Mouse (Mus musculus) ES-Bruce4 (cell line): ENCODE measurements at regions not wholly inside any gene's neighbourhood (a gene's known extent, or its start where the extent isn't known, plus 50 kb on each side); places are given as distances from the start of the nearest gene placed in this dataset.

ENCODE experiments used
- CTCF ChIP-seq: IDR thresholded peaks from one replicate; pipeline ENCODE4 v1.8.1; 2011; ENCODE audit warnings: low read depth, low read length
- EP300 ChIP-seq: IDR thresholded peaks from 2 replicates; pipeline ENCODE4 v1.6.1; 2011; ENCODE audit warnings: low read depth, low read length; ENCODE audit not compliant: insufficient read depth
- POLR2A ChIP-seq: IDR thresholded peaks from one replicate; pipeline ENCODE4 v1.8.1; 2011; ENCODE audit warnings: low read length; ENCODE audit not compliant: insufficient read depth

GRCm38 (mm10) chr2:74106472-74106871 is 195.3 kb upstream of the Atp5g3 start:
- TF ChIP-seq CTCF (no peak), POLR2A (no peak), EP300 (no peak)
